In the genomic region with DNA sequence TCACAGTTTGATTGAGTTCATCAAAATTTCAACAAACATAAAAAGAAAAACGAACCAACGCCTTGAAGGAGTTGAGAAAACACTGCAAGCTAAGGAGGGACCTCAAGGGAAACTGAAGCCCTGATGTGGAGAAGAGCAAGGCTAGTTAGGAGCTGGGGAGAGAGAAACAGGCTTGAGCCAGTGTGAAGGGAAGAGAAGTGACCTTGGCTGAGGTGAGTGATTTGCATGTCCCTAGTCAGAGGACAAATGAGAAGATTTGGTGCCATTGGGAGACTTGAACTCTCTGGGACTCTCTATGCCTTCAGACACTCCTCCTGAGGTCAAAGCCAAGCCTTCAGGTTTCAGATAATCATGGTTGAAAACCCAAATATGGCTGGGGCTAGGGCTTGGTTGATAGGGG, we compare ENCODE assay signal across 36 mouse cellular contexts. TPM values are rescaled to one million over a fixed set of nuclear protein-coding genes. Genes with fewer than 3 reads are reported as not detected.
"Had no signal": no experiment of that assay in that cellular context is flagged by ENCODE, and none has a peak within 500 bp of the region (broad histone marks: within the 10 kb centered on the region; RNA-seq: fewer than 3 reads in every experiment).

No protein-coding gene starts in this region.

- H3K36me3 ChIP-seq: embryonic facial prominence, embryonic 10.5 days; embryonic facial prominence, embryonic 12.5 days; embryonic facial prominence, embryonic 13.5 days; embryonic facial prominence, embryonic 15.5 days; forebrain, embryonic 10.5 days; forebrain, embryonic 12.5 days; forebrain, embryonic 15.5 days; heart, embryonic 10.5 days had no signal

- H3K4me1 ChIP-seq: embryonic facial prominence, embryonic 12.5 days; embryonic facial prominence, embryonic 13.5 days; embryonic facial prominence, embryonic 15.5 days; forebrain, embryonic 12.5 days; forebrain, embryonic 13.5 days; forebrain, embryonic 15.5 days; heart, embryonic 10.5 days had no signal

- DNase-seq: cerebellum, adult 9-11 months; cerebellum, postnatal 10 days; cerebellum, postnatal 14 days; cerebellum, postnatal 25 days; cerebellum, postnatal 36 days; embryo, embryonic 11 days; forebrain, postnatal 0 days; gastrocnemius, adult 2 months; gastrocnemius, postnatal 10 days; gastrocnemius, postnatal 25 days; gastrocnemius, postnatal 36 days; heart, adult 11 months; heart, adult 18-20 months; heart, adult 2 months had no signal

- H3K27ac ChIP-seq: embryonic facial prominence, embryonic 10.5 days; embryonic facial prominence, embryonic 12.5 days; embryonic facial prominence, embryonic 13.5 days; embryonic facial prominence, embryonic 15.5 days; forebrain, embryonic 10.5 days; forebrain, embryonic 12.5 days; forebrain, embryonic 13.5 days; forebrain, embryonic 15.5 days; gastrocnemius, adult 2 months; heart, adult 2 months; heart, embryonic 10.5 days had no signal

- H3K27me3 ChIP-seq: embryonic facial prominence, embryonic 12.5 days; embryonic facial prominence, embryonic 13.5 days; embryonic facial prominence, embryonic 15.5 days; forebrain, embryonic 12.5 days; forebrain, embryonic 13.5 days; forebrain, embryonic 15.5 days had no signal

- H3K4me3 ChIP-seq: embryonic facial prominence, embryonic 10.5 days; embryonic facial prominence, embryonic 12.5 days; embryonic facial prominence, embryonic 13.5 days; embryonic facial prominence, embryonic 15.5 days; erythroblast, embryonic 14.5 days; forebrain, embryonic 10.5 days; forebrain, embryonic 12.5 days; forebrain, embryonic 13.5 days; forebrain, embryonic 15.5 days; gastrocnemius, adult 2 months; heart, adult 2 months; heart, embryonic 10.5 days had no signal

RNA-seq across cellular contexts. Expression of a gene that starts 47.8 kb away (rescaled TPM):
- total RNA-seq: common myeloid progenitor, adult 5-6 weeks; forebrain, postnatal 0 days; gastrocnemius, adult 18-20 months; gastrocnemius, adult 2 months; gastrocnemius, adult 8-10 months; gastrocnemius, postnatal 10 days; gastrocnemius, postnatal 25 days; gastrocnemius, postnatal 36 days; gastrocnemius, postnatal 4 days; granulocyte monocyte progenitor cell, adult 5-6 weeks; heart, adult 18-20 months; heart, adult 2 months; heart, adult 8-10 months had no signal
- polyA plus RNA-seq: cortical plate, adult 2 months; erythroblast, embryonic 14.5 days; forebrain, embryonic 11.5 days; forebrain, embryonic 13.5 days; forebrain, embryonic 14.5 days; forebrain, embryonic 15.5 days; forebrain, embryonic 16.5 days; forebrain, postnatal 0 days; frontal cortex, adult 2 months; gonadal fat pad, adult 2 months; heart, adult 2 months; heart, embryonic 10.5 days had no signal
